Mouse (Mus musculus) kidney, adult 2 months (tissue): ENCODE data around the gene Mylip. TPM values are rescaled to one million over a fixed set of nuclear protein-coding genes. Genes with fewer than 3 reads are reported as not detected.
A peak's percentile ranks its signal among the peaks of the same experiment; 100 is the strongest.

Experiments
- DNase-seq: peaks from one replicate; pipeline ENCODE4 v3.0.0; 2021
- H3K27ac ChIP-seq: fragments of 200-500 bp; 2 replicates; pipeline ENCODE4 v1.5.1; 2012; ENCODE audit warnings: low read depth, low read length, control low read depth, inconsistent platforms; ENCODE audit not compliant: insufficient read depth
- H3K27me3 ChIP-seq: fragments of 200-500 bp; replicated peaks from 2 replicates; pipeline ENCODE4 v1.6.1; 2012; ENCODE audit warnings: mild to moderate bottlenecking, moderate library complexity, low read length, inconsistent platforms; ENCODE audit not compliant: control insufficient read depth, insufficient read depth
- H3K36me3 ChIP-seq: fragments of 200-500 bp; 2 replicates; pipeline ENCODE4 v1.6.1; 2012; ENCODE audit warnings: mild to moderate bottlenecking, moderate library complexity, low read length, inconsistent platforms; ENCODE audit not compliant: control insufficient read depth, insufficient read depth
- H3K4me1 ChIP-seq: fragments of 200-500 bp; 2 replicates; pipeline ENCODE4 v1.6.1; 2011; ENCODE audit warnings: low read length; ENCODE audit not compliant: control insufficient read depth, insufficient read depth
- H3K4me3 ChIP-seq: fragments of 200-500 bp; 2 replicates; pipeline ENCODE4 v1.5.1; 2011; ENCODE audit warnings: mild to moderate bottlenecking, low read depth, low read length, control low read depth; ENCODE audit not compliant: insufficient read depth
- CTCF ChIP-seq: fragments of 200-500 bp; conservative IDR thresholded peaks from 2 replicates; pipeline ENCODE4 v1.5.1; 2011; ENCODE audit warnings: low read depth, mild to moderate bottlenecking, control low read depth, low read length, moderate library complexity, mixed read lengths; ENCODE audit not compliant: insufficient read depth, insufficient read length
- POLR2A ChIP-seq: fragments of 200-500 bp; IDR thresholded peaks from one replicate; pipeline ENCODE4 v1.6.1; 2011; ENCODE audit warnings: low read depth, low read length, control low read depth
- WGBS: fragments of 180-500 bp; shearing (Covaris S2); methylation state at CpG from one replicate; pipeline ENCODE4 v1.1.7; 2018; 5-methylcytosine and 5-hydroxymethylcytosine counted together
- polyA plus RNA-seq: library from polyadenylated mRNA; depleted of rRNA; stranded (reverse); fragments of >200 nt; gene quantifications from 2 replicates; pipeline ENCODE4 v1.2.3, GENCODE M21; 2012

The Mylip gene
- polyA plus RNA-seq, 1 experiment: 29.4 TPM

- Histone ChIP-seq H3K36me3 (peaks cover 3% of the 10 kb centered on the region; the same call in 1 of the 2 replicates), H3K27ac (peak overlapping the region; percentile 99), H3K4me3 (peak overlapping the region; percentile 91), H3K4me1 (peaks cover 28% of the 10 kb centered on the region), H3K27me3 (no peaks in the 10 kb centered on the region)
- TF ChIP-seq POLR2A: no peak
- TF ChIP-seq CTCF: no peak
- DNase-seq: peak; percentile 88
- 2% methylated on average over 19 of the region's 19 CpGs for WGBS
These were observed 1.7 kb downstream of the Mylip start for GRCm38 (mm10) chr13:45390962-45391853.

- 4% methylated on average over 9 of the region's 9 CpGs for WGBS
These were observed 2.4 kb downstream of the Mylip start for GRCm38 (mm10) chr13:45391854-45392454.

GRCm38 (mm10) chr13:45394221-45394768, 4.8 kb downstream of the Mylip start:
- no peak overlapping the region for H3K4me3 ChIP-seq

More at GRCm38 (mm10) chr13:45391854-45392454, 2.4 kb downstream of the Mylip start:
- peaks cover 33% of the 10 kb centered on the region for H3K4me1 ChIP-seq
- peak; percentile 90 for DNase-seq
- H3K27ac ChIP-seq: peak overlapping the region; percentile 99
- peaks cover 3% of the 10 kb centered on the region; the same call in 1 of the 2 replicates for H3K36me3 ChIP-seq
- H3K4me3 ChIP-seq: peak overlapping the region; percentile 31
- no peaks in the 10 kb centered on the region for H3K27me3 ChIP-seq
- TF ChIP-seq POLR2A (no peak), CTCF (no peak)

GRCm38 (mm10) chr13:45396724-45397123, 7.2 kb downstream of the Mylip start:
- Histone ChIP-seq H3K36me3 (peaks cover 3% of the 10 kb centered on the region; the same call in 1 of the 2 replicates), H3K4me3 (no peak overlapping the region), H3K4me1 (peaks cover 37% of the 10 kb centered on the region), H3K27ac (no peak overlapping the region), H3K27me3 (no peaks in the 10 kb centered on the region)
- no peak for TF ChIP-seq POLR2A
- no peak for DNase-seq
- 61% methylated on average over 8 of the region's 8 CpGs for WGBS

More at GRCm38 (mm10) chr13:45394221-45394768, 4.8 kb downstream of the Mylip start:
- H3K4me1 ChIP-seq: peaks cover 40% of the 10 kb centered on the region
- peaks cover 3% of the 10 kb centered on the region; the same call in 1 of the 2 replicates for H3K36me3 ChIP-seq
- TF ChIP-seq CTCF: no peak
- TF ChIP-seq POLR2A: no peak
- H3K27me3 ChIP-seq: no peaks in the 10 kb centered on the region
- no peak for DNase-seq
- 68% methylated on average over 8 of the region's 8 CpGs for WGBS
- no peak overlapping the region for H3K27ac ChIP-seq

GRCm38 (mm10) chr13:45397240-45397639, 7.7 kb downstream of the Mylip start:
- WGBS: 62% methylated on average over 5 of the region's 5 CpGs
- Histone ChIP-seq H3K36me3 (peaks cover 3% of the 10 kb centered on the region; the same call in 1 of the 2 replicates), H3K4me3 (no peak overlapping the region), H3K27me3 (no peaks in the 10 kb centered on the region), H3K27ac (peak overlapping the region; percentile 9; the same call in 1 of the 2 replicates), H3K4me1 (peaks cover 32% of the 10 kb centered on the region)
- TF ChIP-seq CTCF (no peak), POLR2A (no peak)
- no peak for DNase-seq

- no peaks in the 10 kb centered on the region for H3K27me3 ChIP-seq
- peaks cover 26% of the 10 kb centered on the region for H3K4me1 ChIP-seq
- peak overlapping the region; percentile 43; the same call in 1 of the 2 replicates for H3K27ac ChIP-seq
- TF ChIP-seq POLR2A (no peak), CTCF (no peak)
- WGBS: 66% methylated on average over 19 of the region's 21 CpGs
- no peak for DNase-seq
- no peak overlapping the region for H3K4me3 ChIP-seq
- peaks cover 2% of the 10 kb centered on the region; the same call in 1 of the 2 replicates for H3K36me3 ChIP-seq
These were observed 8.6 kb downstream of the Mylip start for GRCm38 (mm10) chr13:45397896-45398805.
